Mouse (Mus musculus) adrenal gland, adult 18-20 months (tissue): ENCODE measurements at regions not wholly inside any gene's neighbourhood (a gene's known extent, or its start where the extent isn't known, plus 50 kb on each side); places are given as distances from the start of the nearest gene placed in this dataset.
"Not testable (repeated sequence)": the region's sequence is repeated elsewhere in the genome, so short reads cannot be mapped to it uniquely, and the experiment has no call there.

ENCODE experiments used
- DNase-seq, 2 experiments: peaks; one replicate each; pipeline ENCODE4 v3.0.0; 2021 to 2022; ENCODE audit warnings: low spot score in 2 of 2

DNA sequence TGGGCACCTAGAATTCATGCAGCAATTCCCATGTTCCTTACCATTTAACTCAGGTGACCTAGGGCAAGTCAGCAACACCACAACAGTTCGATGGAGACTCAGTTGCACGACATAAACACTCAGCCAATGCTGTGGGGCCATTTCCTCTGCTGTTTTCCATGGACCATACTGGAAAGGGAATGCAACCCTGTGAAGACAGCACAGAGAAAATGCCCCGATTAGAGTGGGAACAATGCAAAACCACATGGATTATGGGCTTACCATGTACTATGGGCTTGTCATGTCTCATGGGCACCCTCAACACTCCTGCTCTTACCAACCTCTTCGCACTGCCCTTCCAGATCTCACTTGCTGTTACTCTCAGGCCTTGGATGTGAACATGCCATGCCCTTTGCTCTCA lies 207.6 kb downstream of the Snurf start:
- not testable (repeated sequence) for DNase-seq

GRCm38 (mm10) chr7:59769749-59770148 lies 235.1 kb downstream of the Snurf start:
- DNase-seq, result peak; percentile 6 to 20

GRCm38 (mm10) chr7:59768641-59769040 lies 236.2 kb downstream of the Snurf start:
- peak; percentile 1 to 21 for DNase-seq

GRCm38 (mm10) chr7:59767325-59767724 lies 237.5 kb downstream of the Snurf start:
- peak; percentile 2 to 16 for DNase-seq
